Mouse (Mus musculus) heart, adult 2 months (tissue): ENCODE results near the gene Ppm1n. TPM values are rescaled to one million over a fixed set of nuclear protein-coding genes. Genes with fewer than 3 reads are reported as not detected.
A peak's percentile ranks its signal among the peaks of the same experiment; 100 is the strongest.

Experiments
- DNase-seq, 2 experiments: peaks; one replicate each; pipeline ENCODE4 v3.0.0; 2021
- H3K27ac ChIP-seq: fragments of 200-600 bp; 2 replicates; pipeline ENCODE4 v1.8.1; 2022
- H3K27me3 ChIP-seq: fragments of 200-500 bp; 2 replicates; pipeline ENCODE4 v1.6.1; 2012; ENCODE audit warnings: mild to moderate bottlenecking, low read length, inconsistent platforms, mixed read lengths; ENCODE audit not compliant: control insufficient read depth, insufficient read depth
- H3K36me3 ChIP-seq: fragments of 200-500 bp; 2 replicates; pipeline ENCODE4 v1.6.1; 2012; ENCODE audit warnings: low read length, inconsistent platforms; ENCODE audit not compliant: control insufficient read depth, insufficient read depth
- H3K4me1 ChIP-seq: fragments of 200-500 bp; 2 replicates; pipeline ENCODE4 v1.6.1; 2011; ENCODE audit warnings: low read length; ENCODE audit not compliant: control insufficient read depth, insufficient read depth
- H3K4me3 ChIP-seq: fragments of 200-600 bp; 2 replicates; pipeline ENCODE4 v1.8.1; 2022
- H3K79me2 ChIP-seq: fragments of 200-500 bp; replicated peaks from 2 replicates; pipeline ENCODE4 v1.6.1; 2012; ENCODE audit warnings: mild to moderate bottlenecking, inconsistent platforms, low read length, moderate library complexity, mixed read lengths; ENCODE audit not compliant: control insufficient read depth, insufficient read depth
- H3K9ac ChIP-seq: fragments of 200-500 bp; 2 replicates; pipeline ENCODE4 v1.6.1; 2012; ENCODE audit warnings: low read depth, mild to moderate bottlenecking, control low read depth, inconsistent platforms, low read length, mixed read lengths
- CTCF ChIP-seq: fragments of 200-600 bp; IDR thresholded peaks from 2 replicates; pipeline ENCODE4 v1.8.1; 2022; ENCODE audit warnings: antibody characterized with exemption, mild to moderate bottlenecking, moderate library complexity
- EP300 ChIP-seq: fragments of 200-500 bp; IDR thresholded peaks from 2 replicates; pipeline ENCODE4 v1.6.1; 2011; ENCODE audit warnings: low read depth, low read length, control low read depth; ENCODE audit not compliant: insufficient read depth
- POLR2A ChIP-seq: fragments of 200-500 bp; IDR thresholded peaks from 2 replicates; pipeline ENCODE4 v1.6.1; 2011; ENCODE audit warnings: mild to moderate bottlenecking, low read depth, low read length, control low read depth; ENCODE audit not compliant: insufficient read depth
- WGBS: fragments of 180-500 bp; shearing (Covaris S2); methylation state at CpG from one replicate; pipeline ENCODE4 v1.1.7; 2018; 5-methylcytosine and 5-hydroxymethylcytosine counted together
- intact Hi-C: fragments of 180-260 bp; cut with DNase I; formaldehyde crosslinking; loops from one replicate; pipeline ENCODE4 v1.15.1; 2025
- long read RNA-seq: library from polyadenylated mRNA; stranded (forward); transcript quantifications from one replicate; pipeline ENCODE4 v2.0.0, GENCODE M21; 2021
- polyA plus RNA-seq: library from polyadenylated mRNA; depleted of rRNA; stranded (reverse); fragments of >200 nt; gene quantifications from 2 replicates; pipeline ENCODE4 v1.2.3, GENCODE M21; 2012; rRNA removed
- total RNA-seq, 2 experiments: library from RNA; stranded (reverse); gene quantifications; 2 replicates each; pipeline ENCODE4 v1.2.3; 2021

Gene Ppm1n
- total RNA-seq (under 1 TPM in 1 of 2 experiments, not detected in 1; 0.21 TPM), polyA plus RNA-seq (0.09 and 0.33 TPM in 2 replicates)
- long read RNA-seq: 0 reads

GRCm38 (mm10) chr7:19279581-19280114, at the start of gene Ppm1n:
Ppm1n (minus strand) TSS chr7:19280064.
- H3K79me2 ChIP-seq: no peaks in the 10 kb centered on the region
- intact Hi-C loops: loop anchor here (2.0 kb wide), 1 partner anchor 41 kb away; no protein-coding TSS in a partner anchor
- TF ChIP-seq EP300 (no peak), CTCF (peak; percentile 29; the same call in 1 of the 2 replicates), POLR2A (no peak)
- peak within 1 kb of the TSS; percentile 23 for H3K4me3 ChIP-seq
- H3K27ac ChIP-seq: no peak within 1 kb of the TSS
- no peak for DNase-seq
- peak within 1 kb of the TSS; percentile 55; the same call in 1 of the 2 replicates for H3K9ac ChIP-seq
- no peaks in the 10 kb centered on the region for H3K36me3 ChIP-seq
- peaks cover 9% of the 10 kb centered on the region for H3K27me3 ChIP-seq
- no peaks in the 10 kb centered on the region for H3K4me1 ChIP-seq
- 2% methylated on average over 46 of the region's 46 CpGs for WGBS

DNA sequence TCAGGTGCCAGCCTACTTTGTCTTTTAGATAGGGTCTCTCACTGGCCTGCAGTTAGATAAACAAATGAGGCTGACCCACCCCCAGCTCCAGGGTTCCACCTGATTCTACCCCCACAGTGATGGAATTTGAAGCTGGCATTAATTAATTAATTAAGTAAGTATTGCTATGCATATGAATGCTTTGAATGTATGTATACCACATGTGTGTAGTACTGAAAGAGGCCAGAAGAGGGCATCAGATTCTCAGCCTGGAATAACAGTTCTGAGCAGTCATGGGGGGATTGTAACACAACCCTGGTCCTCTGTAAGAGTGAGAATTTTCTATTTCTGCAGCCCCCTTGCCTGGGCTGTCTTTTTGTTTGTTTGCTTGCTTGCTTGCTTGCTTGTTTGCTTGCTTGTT, 48.6 kb upstream of the Ppm1n start:
- Histone ChIP-seq H3K27ac (no peak overlapping the region), H3K9ac (no peak overlapping the region), H3K36me3 (no peaks in the 10 kb centered on the region), H3K27me3 (no peaks in the 10 kb centered on the region), H3K4me3 (no peak overlapping the region), H3K79me2 (no peaks in the 10 kb centered on the region), H3K4me1 (peaks cover 8% of the 10 kb centered on the region)
- DNase-seq: no peak
- intact Hi-C loops: no loop called here
- TF ChIP-seq CTCF (peak; percentile 58), POLR2A (no peak)

DNA sequence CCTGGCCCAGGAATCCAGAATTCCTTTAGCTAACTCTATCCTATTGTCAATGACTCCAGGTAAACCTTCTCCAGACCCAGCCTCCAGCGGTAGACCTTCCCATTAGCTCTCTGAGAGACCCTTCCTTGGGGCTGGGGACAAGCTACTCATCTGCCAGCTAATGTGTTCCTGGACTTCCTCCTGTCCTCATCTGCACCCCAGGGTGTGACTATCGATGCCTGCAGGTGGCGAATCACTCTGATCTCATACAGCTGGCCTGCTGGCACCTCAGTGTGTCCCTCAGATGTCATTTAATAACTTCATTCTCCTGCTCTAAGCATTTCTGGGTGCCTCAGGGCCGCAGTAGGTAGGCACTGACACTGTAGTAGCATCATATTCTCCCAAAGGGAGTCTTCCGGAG, 47.9 kb upstream of the Ppm1n start:
- WGBS: 60% methylated on average over 5 of the region's 5 CpGs
- no peak for TF ChIP-seq CTCF
- TF ChIP-seq POLR2A: no peak
- TF ChIP-seq EP300: no peak
- H3K9ac ChIP-seq: no peak overlapping the region
- H3K4me3 ChIP-seq: no peak overlapping the region
- H3K27me3 ChIP-seq: no peaks in the 10 kb centered on the region
- no peaks in the 10 kb centered on the region for H3K36me3 ChIP-seq
- peak overlapping the region; percentile 89 for H3K27ac ChIP-seq
- intact Hi-C loops: no loop called here
- peaks cover 8% of the 10 kb centered on the region for H3K4me1 ChIP-seq
- no peaks in the 10 kb centered on the region for H3K79me2 ChIP-seq
- no peak for DNase-seq

DNA sequence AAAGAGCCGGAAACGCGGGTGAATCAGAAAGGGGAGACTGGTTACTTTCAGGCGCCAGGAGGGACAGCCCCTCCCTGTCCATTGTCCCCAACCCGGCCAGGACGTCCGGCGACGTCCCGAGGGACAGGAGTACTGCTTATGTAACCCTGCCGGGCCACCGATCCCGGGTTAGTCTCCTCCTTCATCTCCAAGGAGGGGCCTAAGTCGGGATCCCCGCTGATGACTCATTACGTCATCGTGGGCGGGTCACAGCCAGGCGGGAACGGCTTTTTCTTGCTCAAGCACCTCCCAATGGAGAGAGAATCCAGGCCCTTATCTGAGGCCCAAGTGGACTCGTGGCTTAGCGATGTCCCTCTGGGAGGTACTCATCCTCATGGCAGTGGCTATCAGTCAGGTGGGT, 47.3 kb upstream of the Ppm1n start:
- TF ChIP-seq POLR2A (peak; percentile 72), EP300 (peak; percentile 97), CTCF (no peak)
- intact Hi-C loops: no loop called here
- H3K4me1 ChIP-seq: peaks cover 8% of the 10 kb centered on the region
- no peaks in the 10 kb centered on the region for H3K27me3 ChIP-seq
- H3K27ac ChIP-seq: peak overlapping the region; percentile 89
- peak overlapping the region; percentile 67; the same call in 1 of the 2 replicates for H3K9ac ChIP-seq
- no peaks in the 10 kb centered on the region for H3K79me2 ChIP-seq
- peak; percentile 90 to 96 for DNase-seq
- no peaks in the 10 kb centered on the region for H3K36me3 ChIP-seq
- H3K4me3 ChIP-seq: peak overlapping the region; percentile 46
- WGBS: under 1% methylated on average over 22 of the region's 22 CpGs

DNA sequence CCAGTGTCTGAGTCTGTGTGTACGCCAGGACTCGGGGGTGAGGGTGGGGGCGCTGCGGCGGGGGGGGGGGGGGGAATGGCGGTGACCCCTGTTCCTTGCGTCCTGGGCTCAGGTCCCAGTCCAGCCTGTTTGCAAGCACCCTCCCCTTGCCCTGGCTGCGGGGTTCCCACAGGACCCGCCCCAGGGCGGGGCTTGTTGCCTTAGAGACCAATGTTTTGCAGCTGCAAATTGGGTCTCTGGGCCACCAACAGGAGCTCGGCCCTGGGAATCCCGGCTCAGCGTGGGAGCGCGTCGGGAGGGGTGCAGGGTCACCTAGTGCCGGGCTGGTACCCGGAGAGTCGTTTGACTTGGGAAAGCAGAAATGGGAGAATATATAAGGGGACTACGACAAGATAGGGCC, 46.5 kb upstream of the Ppm1n start:
- intact Hi-C loops: no loop called here
- Histone ChIP-seq H3K4me3 (peak overlapping the region; percentile 46), H3K36me3 (no peaks in the 10 kb centered on the region), H3K79me2 (no peaks in the 10 kb centered on the region), H3K27ac (peak overlapping the region; percentile 89), H3K27me3 (no peaks in the 10 kb centered on the region), H3K4me1 (peaks cover 8% of the 10 kb centered on the region), H3K9ac (peak overlapping the region; percentile 67)
- peak; percentile 95 to 97 for DNase-seq
- TF ChIP-seq CTCF (peak; percentile 26), EP300 (no peak), POLR2A (no peak)
- WGBS: 1% methylated on average over 19 of the region's 20 CpGs

- peaks cover 8% of the 10 kb centered on the region for H3K4me1 ChIP-seq
- H3K36me3 ChIP-seq: no peaks in the 10 kb centered on the region
- no peak for DNase-seq
- no peak overlapping the region for H3K9ac ChIP-seq
- no peak for TF ChIP-seq EP300
- no peak for TF ChIP-seq POLR2A
- no peak for TF ChIP-seq CTCF
- intact Hi-C loops: no loop called here
- WGBS: 62% methylated on average over 21 of the region's 21 CpGs
- no peaks in the 10 kb centered on the region for H3K27me3 ChIP-seq
- no peak overlapping the region for H3K4me3 ChIP-seq
- peak overlapping the region; percentile 89 for H3K27ac ChIP-seq
- H3K79me2 ChIP-seq: no peaks in the 10 kb centered on the region
These were observed 45.7 kb upstream of the Ppm1n start for GRCm38 (mm10) chr7:19325262-19326199.
